Mouse (Mus musculus): ENCODE measurements at regions not wholly inside any gene's neighbourhood (a gene's known extent, or its start where the extent isn't known, plus 50 kb on each side); places are given as distances from the start of the nearest gene placed in this dataset.

- no peak for ATAC-seq (replicated peaks; ENCODE audit: low FRiP score)
- no peak overlapping the region for H3K9ac ChIP-seq (ENCODE audit: low read depth, low read length)
- no peak overlapping the region for H3K27ac ChIP-seq (ENCODE audit: low read depth, low read length)
- no peak overlapping the region for H3K4me2 ChIP-seq
- no peaks in the 10 kb centered on the region for H3K27me3 ChIP-seq (replicated peaks; ENCODE audit: control insufficient read depth, insufficient read depth, low read length)
- H3K9me3 ChIP-seq (ENCODE audit: control insufficient read depth, low read length) = no peaks in the 10 kb centered on the region
- H3K4me3 ChIP-seq (ENCODE audit: low read depth, low read length) = no peak overlapping the region
- DNase-seq (ENCODE audit: low spot score) = no peak
- WGBS = 56% methylated on average over 5 of the region's 5 CpGs
- no peaks in the 10 kb centered on the region for H3K36me3 ChIP-seq (ENCODE audit: control insufficient read depth, insufficient read depth, low read length)
- no peaks in the 10 kb centered on the region for H3K4me1 ChIP-seq (replicated peaks; ENCODE audit: control insufficient read depth, insufficient read depth, low read length)
Measured at GRCm38 (mm10) chr17:88367876-88368275, 72.6 kb upstream of the Foxn2 start.

GRCm38 (mm10) chr17:88369971-88370370 is 70.5 kb upstream of the Foxn2 start:
- Histone ChIP-seq H3K27me3 (replicated peaks; ENCODE audit: control insufficient read depth, insufficient read depth, low read length) (no peaks in the 10 kb centered on the region), H3K4me1 (replicated peaks; ENCODE audit: control insufficient read depth, insufficient read depth, low read length) (no peaks in the 10 kb centered on the region), H3K9ac (ENCODE audit: low read depth, low read length) (no peak overlapping the region), H3K4me3 (ENCODE audit: low read depth, low read length) (no peak overlapping the region), H3K36me3 (ENCODE audit: control insufficient read depth, insufficient read depth, low read length) (no peaks in the 10 kb centered on the region), H3K4me2 (no peak overlapping the region), H3K9me3 (ENCODE audit: control insufficient read depth, low read length) (no peaks in the 10 kb centered on the region), H3K27ac (ENCODE audit: low read depth, low read length) (no peak overlapping the region)
- ATAC-seq (replicated peaks; ENCODE audit: low FRiP score) = no peak
- no peak for DNase-seq (ENCODE audit: low spot score)
- WGBS = 70% methylated on average over 8 of the region's 8 CpGs

GRCm38 (mm10) chr17:88370676-88371075 is 69.8 kb upstream of the Foxn2 start:
- no peak overlapping the region for H3K9ac ChIP-seq (ENCODE audit: low read depth, low read length)
- H3K4me3 ChIP-seq (ENCODE audit: low read depth, low read length) = no peak overlapping the region
- H3K4me2 ChIP-seq = no peak overlapping the region
- WGBS = 85% methylated on average over 9 of the region's 9 CpGs
- H3K4me1 ChIP-seq (replicated peaks; ENCODE audit: control insufficient read depth, insufficient read depth, low read length) = no peaks in the 10 kb centered on the region
- H3K27me3 ChIP-seq (replicated peaks; ENCODE audit: control insufficient read depth, insufficient read depth, low read length) = no peaks in the 10 kb centered on the region
- H3K9me3 ChIP-seq (ENCODE audit: control insufficient read depth, low read length) = no peaks in the 10 kb centered on the region
- H3K36me3 ChIP-seq (ENCODE audit: control insufficient read depth, insufficient read depth, low read length) = no peaks in the 10 kb centered on the region
- H3K27ac ChIP-seq (ENCODE audit: low read depth, low read length) = no peak overlapping the region
- DNase-seq (ENCODE audit: low spot score) (no peak), ATAC-seq (replicated peaks; ENCODE audit: low FRiP score) (no peak)

- no peaks in the 10 kb centered on the region for H3K9me3 ChIP-seq (ENCODE audit: control insufficient read depth, low read length)
- WGBS = 81% methylated on average over 5 of the region's 5 CpGs
- H3K9ac ChIP-seq (ENCODE audit: low read depth, low read length) = no peak overlapping the region
- H3K36me3 ChIP-seq (ENCODE audit: control insufficient read depth, insufficient read depth, low read length) = no peaks in the 10 kb centered on the region
- no peak overlapping the region for H3K27ac ChIP-seq (ENCODE audit: low read depth, low read length)
- no peak for DNase-seq (ENCODE audit: low spot score)
- H3K4me3 ChIP-seq (ENCODE audit: low read depth, low read length) = no peak overlapping the region
- ATAC-seq (replicated peaks; ENCODE audit: low FRiP score) = no peak
- no peaks in the 10 kb centered on the region for H3K27me3 ChIP-seq (replicated peaks; ENCODE audit: control insufficient read depth, insufficient read depth, low read length)
- H3K4me2 ChIP-seq = no peak overlapping the region
- no peaks in the 10 kb centered on the region for H3K4me1 ChIP-seq (replicated peaks; ENCODE audit: control insufficient read depth, insufficient read depth, low read length)
Measured at GRCm38 (mm10) chr17:88378505-88378904, 62.0 kb upstream of the Foxn2 start.

- no peak for DNase-seq (ENCODE audit: low spot score)
- Histone ChIP-seq H3K4me3 (ENCODE audit: low read depth, low read length) (no peak overlapping the region), H3K36me3 (ENCODE audit: control insufficient read depth, insufficient read depth, low read length) (no peaks in the 10 kb centered on the region), H3K4me2 (no peak overlapping the region), H3K9ac (ENCODE audit: low read depth, low read length) (no peak overlapping the region), H3K9me3 (ENCODE audit: control insufficient read depth, low read length) (no peaks in the 10 kb centered on the region), H3K27ac (ENCODE audit: low read depth, low read length) (no peak overlapping the region), H3K27me3 (replicated peaks; ENCODE audit: control insufficient read depth, insufficient read depth, low read length) (no peaks in the 10 kb centered on the region), H3K4me1 (replicated peaks; ENCODE audit: control insufficient read depth, insufficient read depth, low read length) (no peaks in the 10 kb centered on the region)
- 90% methylated on average over 5 of the region's 5 CpGs for WGBS
- no peak for ATAC-seq (replicated peaks; ENCODE audit: low FRiP score)
Measured at GRCm38 (mm10) chr17:88379389-88379788, 61.1 kb upstream of the Foxn2 start.

GRCm38 (mm10) chr17:88381106-88381505 is 59.4 kb upstream of the Foxn2 start:
- Histone ChIP-seq H3K27me3 (replicated peaks; ENCODE audit: control insufficient read depth, insufficient read depth, low read length) (no peaks in the 10 kb centered on the region), H3K4me2 (no peak overlapping the region), H3K9ac (ENCODE audit: low read depth, low read length) (no peak overlapping the region), H3K4me1 (replicated peaks; ENCODE audit: control insufficient read depth, insufficient read depth, low read length) (no peaks in the 10 kb centered on the region), H3K4me3 (ENCODE audit: low read depth, low read length) (no peak overlapping the region), H3K27ac (ENCODE audit: low read depth, low read length) (no peak overlapping the region), H3K36me3 (ENCODE audit: control insufficient read depth, insufficient read depth, low read length) (no peaks in the 10 kb centered on the region), H3K9me3 (ENCODE audit: control insufficient read depth, low read length) (no peaks in the 10 kb centered on the region)
- 56% methylated on average over 9 of the region's 9 CpGs for WGBS
- DNase-seq (ENCODE audit: low spot score) (no peak), ATAC-seq (replicated peaks; ENCODE audit: low FRiP score) (no peak)

GRCm38 (mm10) chr17:88383447-88383846 is 57.1 kb upstream of the Foxn2 start:
- 71% methylated on average over 4 of the region's 4 CpGs for WGBS
- Histone ChIP-seq H3K9me3 (ENCODE audit: control insufficient read depth, low read length) (no peaks in the 10 kb centered on the region), H3K9ac (ENCODE audit: low read depth, low read length) (no peak overlapping the region), H3K4me3 (ENCODE audit: low read depth, low read length) (no peak overlapping the region), H3K36me3 (ENCODE audit: control insufficient read depth, insufficient read depth, low read length) (no peaks in the 10 kb centered on the region), H3K4me1 (replicated peaks; ENCODE audit: control insufficient read depth, insufficient read depth, low read length) (no peaks in the 10 kb centered on the region), H3K27ac (ENCODE audit: low read depth, low read length) (no peak overlapping the region), H3K4me2 (no peak overlapping the region), H3K27me3 (replicated peaks; ENCODE audit: control insufficient read depth, insufficient read depth, low read length) (no peaks in the 10 kb centered on the region)
- no peak for DNase-seq (ENCODE audit: low spot score)
- ATAC-seq (replicated peaks; ENCODE audit: low FRiP score) = no peak

- Histone ChIP-seq H3K4me3 (ENCODE audit: low read depth, low read length) (no peak overlapping the region), H3K27ac (ENCODE audit: low read depth, low read length) (no peak overlapping the region), H3K9ac (ENCODE audit: low read depth, low read length) (no peak overlapping the region), H3K36me3 (ENCODE audit: control insufficient read depth, insufficient read depth, low read length) (no peaks in the 10 kb centered on the region), H3K27me3 (replicated peaks; ENCODE audit: control insufficient read depth, insufficient read depth, low read length) (no peaks in the 10 kb centered on the region), H3K4me2 (no peak overlapping the region), H3K4me1 (replicated peaks; ENCODE audit: control insufficient read depth, insufficient read depth, low read length) (no peaks in the 10 kb centered on the region), H3K9me3 (ENCODE audit: control insufficient read depth, low read length) (no peaks in the 10 kb centered on the region)
- no peak for ATAC-seq (replicated peaks; ENCODE audit: low FRiP score)
- 85% methylated on average over 15 of the region's 15 CpGs for WGBS
- no peak for DNase-seq (ENCODE audit: low spot score)
Measured at GRCm38 (mm10) chr17:88388441-88388951, 52.0 kb upstream of the Foxn2 start.

GRCm38 (mm10) chr17:88389668-88390461 is 50.6 kb upstream of the Foxn2 start:
- H3K4me1 ChIP-seq (replicated peaks; ENCODE audit: control insufficient read depth, insufficient read depth, low read length) = no peaks in the 10 kb centered on the region
- no peak overlapping the region for H3K27ac ChIP-seq (ENCODE audit: low read depth, low read length)
- no peaks in the 10 kb centered on the region for H3K27me3 ChIP-seq (replicated peaks; ENCODE audit: control insufficient read depth, insufficient read depth, low read length)
- WGBS = 59% methylated on average over 14 of the region's 14 CpGs
- no peaks in the 10 kb centered on the region for H3K36me3 ChIP-seq (ENCODE audit: control insufficient read depth, insufficient read depth, low read length)
- H3K9ac ChIP-seq (ENCODE audit: low read depth, low read length) = no peak overlapping the region
- no peak overlapping the region for H3K4me3 ChIP-seq (ENCODE audit: low read depth, low read length)
- DNase-seq (ENCODE audit: low spot score) = no peak
- ATAC-seq (replicated peaks; ENCODE audit: low FRiP score) = no peak
- H3K9me3 ChIP-seq (ENCODE audit: control insufficient read depth, low read length) = no peaks in the 10 kb centered on the region
- H3K4me2 ChIP-seq = no peak overlapping the region
